Mouse (Mus musculus) neutrophil, adult 5-6 weeks (primary cell): Measurements from ENCODE around the gene 4933411K16Rik. TPM values are rescaled to one million over a fixed set of nuclear protein-coding genes. Genes with fewer than 3 reads are reported as not detected.

ENCODE experiments used
- ATAC-seq: fragments of 151-379, 151-347 bp; 2 replicates; pipeline ENCODE4 v1.8.0; 2017; ENCODE audit warnings: mild to moderate bottlenecking, moderate TSS enrichment; ENCODE audit not compliant: insufficient number of reproducible peaks, poor library complexity, low FRiP score, severe bottlenecking; ENCODE audit errors: extremely low read depth
- total RNA-seq: library from RNA; stranded (forward); fragments of 200-1000 nt; gene quantifications from 2 replicates; pipeline ENCODE4 v1.2.3, GENCODE M21; 2017

4933411K16Rik gene
- total RNA-seq, 1 experiment from 2014 or later = not detected

DNA sequence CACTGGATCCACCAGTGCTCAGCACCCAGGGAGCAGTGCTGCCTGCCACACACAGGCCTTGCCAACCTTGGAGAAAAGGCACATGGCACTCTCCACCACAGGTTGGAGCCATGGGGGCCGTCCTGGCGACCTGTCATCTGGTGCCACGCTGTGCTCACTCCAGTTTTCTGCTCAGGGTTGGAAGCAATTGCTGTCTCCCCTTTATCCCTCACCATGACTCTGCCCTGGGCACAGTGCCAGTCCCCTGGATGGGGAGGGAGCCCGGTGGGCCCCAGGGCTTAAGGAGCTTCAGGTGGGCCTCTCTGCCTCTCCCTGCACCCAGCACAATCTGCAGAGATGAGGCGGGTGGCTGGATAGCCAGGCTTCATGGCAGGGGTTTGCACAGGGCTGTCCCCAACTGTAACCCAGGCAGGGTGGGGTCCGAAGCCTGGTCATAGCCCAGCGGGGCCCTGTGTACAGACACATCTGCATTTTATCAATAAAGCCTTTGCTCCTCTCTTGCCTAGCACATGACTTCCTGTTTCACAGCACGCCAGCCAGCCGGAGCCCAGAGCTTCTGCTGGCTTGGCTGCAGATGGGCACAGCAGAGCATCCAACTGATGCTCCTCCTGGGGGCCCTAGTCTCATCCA is 17.8 kb upstream of the 4933411K16Rik start:
- no peak for ATAC-seq

DNA sequence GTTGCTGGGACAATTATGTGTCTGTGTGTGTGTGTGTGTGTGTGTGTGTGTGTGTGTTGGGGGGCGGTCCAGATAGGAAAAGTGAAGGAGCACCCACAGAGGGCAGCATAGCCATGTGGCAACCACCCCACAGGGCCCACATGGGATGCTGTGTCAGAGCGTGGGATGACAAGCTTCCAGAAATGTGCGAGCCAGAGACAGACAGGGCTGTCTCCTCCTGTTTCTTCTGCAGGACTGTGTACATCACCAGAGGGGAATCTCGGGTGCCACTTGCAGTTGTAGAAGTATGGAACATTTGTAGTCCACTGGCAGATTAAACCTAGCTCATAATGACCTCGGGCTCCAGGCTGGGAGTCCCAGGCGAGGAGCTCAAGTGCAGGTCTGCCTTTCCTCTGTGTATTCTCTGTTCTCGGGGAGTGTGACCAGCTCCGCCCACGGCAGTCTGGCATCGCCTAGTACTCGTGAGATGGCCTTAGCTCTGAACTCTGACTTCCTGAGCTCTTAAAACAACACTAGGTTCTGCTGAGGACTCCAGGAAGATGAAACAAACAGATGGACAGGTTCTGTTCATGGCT is 17.1 kb upstream of the 4933411K16Rik start:
- ATAC-seq = no peak

DNA sequence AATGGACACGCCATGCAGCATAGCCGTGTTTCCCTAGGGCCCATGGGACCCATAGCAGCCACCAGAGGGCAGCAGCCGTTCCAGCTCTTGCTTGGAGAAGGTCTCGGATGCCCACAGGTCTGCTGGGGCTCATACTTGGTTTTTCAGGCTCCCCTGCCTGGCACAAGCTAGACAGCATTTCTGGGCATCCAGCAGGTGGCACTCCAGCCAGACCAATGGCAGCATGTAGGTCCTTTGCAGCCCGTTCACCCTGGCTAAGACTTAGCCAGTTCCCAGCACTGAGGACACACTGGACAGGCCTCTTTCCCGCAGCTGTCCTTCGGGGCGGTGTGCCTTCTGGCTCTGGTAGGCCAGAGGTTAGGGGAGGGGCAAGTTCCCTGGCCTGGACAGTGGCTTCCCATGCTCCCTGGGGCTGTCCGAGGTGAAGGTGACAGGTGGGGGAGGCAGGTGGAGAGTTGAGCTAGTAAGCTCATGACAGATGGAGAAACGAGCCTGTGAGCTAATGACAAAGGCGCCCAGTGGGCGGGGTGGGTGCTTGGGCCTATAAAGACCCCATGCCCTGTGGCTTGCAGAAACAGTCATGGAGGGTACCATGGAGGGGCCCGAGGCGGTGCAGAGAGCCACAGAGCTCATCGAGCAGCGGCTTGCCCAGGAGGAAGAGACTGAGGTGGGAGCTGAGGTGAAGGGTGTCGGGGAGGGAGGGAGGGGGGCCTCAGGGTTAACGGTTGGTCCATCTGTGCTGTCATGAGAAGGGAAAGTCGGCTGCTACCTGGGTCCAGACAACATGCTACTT is 16.4 kb upstream of the 4933411K16Rik start, which contains the start of gene Ankrd2:
Ankrd2 (plus strand) TSS at position 545 of the 793 bp plus-strand sequence.
- ATAC-seq = peak; percentile 62

DNA sequence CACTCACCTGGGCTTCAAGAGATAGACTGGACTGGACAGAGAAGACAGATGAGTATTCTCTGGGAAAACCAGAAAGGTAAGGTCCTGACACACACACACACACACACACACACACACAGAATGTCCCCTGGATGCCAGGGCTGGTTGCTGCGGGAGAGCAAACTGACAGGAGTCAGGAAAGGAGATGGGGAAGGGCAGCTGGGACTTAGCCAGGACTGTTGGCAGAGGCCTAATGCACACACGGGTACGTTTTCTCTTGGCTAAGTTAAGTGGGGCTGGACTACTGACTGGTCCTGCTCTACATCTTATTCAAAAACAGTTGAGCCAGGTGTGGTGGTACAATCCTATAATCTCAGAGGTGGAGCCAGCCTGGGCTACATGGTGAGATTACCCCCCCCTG is 15.7 kb upstream of the 4933411K16Rik start:
- ATAC-seq = no peak

DNA sequence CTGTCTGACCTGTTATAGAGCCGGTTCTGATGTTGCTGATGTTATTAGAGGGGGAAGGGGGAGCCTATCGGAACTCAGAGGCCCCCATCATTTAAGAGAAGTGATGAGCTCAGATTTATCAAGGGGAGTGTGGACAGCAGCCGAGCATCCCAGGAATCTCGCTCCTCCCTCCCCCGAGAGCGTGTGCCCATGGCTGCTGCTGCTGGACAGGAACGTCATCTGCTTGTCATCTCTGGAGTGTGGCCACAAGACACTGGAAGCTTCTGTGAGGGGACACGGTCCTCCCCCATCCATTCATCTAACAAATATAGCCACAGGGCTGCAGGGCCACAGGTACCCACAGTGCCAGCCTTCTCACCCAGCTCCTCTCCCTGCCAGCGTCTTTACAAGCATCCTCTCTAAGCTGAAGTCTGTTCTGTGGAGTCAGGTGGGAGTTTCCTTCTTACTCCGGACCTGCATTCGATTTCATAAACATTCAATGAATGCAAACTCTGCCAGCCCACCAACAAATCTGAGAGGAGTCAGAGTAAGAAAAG is 14.8 kb upstream of the 4933411K16Rik start:
- no peak for ATAC-seq

DNA sequence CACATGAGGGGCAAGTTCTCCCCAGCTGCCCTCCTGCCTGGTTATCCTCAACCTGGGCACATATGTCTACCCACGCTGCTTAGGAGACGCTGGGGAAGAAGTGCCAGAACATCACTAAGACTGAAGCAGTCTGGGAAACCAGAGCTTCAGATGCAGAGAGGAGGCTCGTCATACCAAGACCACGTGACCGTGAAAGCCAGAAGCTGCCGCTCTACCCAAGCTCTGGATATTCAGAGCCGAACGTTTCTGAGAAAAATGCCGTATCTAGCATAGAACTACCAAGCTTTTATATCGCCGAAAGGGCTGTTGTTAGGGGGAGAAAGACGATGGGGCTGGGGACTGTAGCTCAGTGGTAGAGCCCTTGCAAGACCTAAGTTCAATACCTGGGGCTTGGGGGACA is 13.7 kb upstream of the 4933411K16Rik start:
- no peak for ATAC-seq

DNA sequence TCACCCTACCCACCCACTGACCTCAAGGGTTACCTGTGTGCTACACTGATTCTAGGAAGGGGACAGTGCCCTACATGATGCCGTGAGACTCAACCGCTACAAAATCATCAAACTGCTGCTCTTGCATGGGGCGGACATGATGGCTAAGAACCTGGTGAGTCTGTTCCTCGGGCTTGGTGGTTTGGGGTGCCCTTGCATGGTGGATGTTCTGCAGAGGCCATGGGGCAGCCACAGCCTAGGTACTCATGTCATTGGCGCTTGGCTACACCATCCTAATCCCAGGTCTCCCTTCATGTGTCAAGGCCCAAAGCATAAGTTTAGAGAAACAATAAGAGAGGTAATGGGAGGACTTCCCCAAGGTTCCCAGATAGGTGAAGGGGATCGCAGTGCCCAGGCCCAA is 8.1 kb upstream of the 4933411K16Rik start:
- ATAC-seq = no peak

DNA sequence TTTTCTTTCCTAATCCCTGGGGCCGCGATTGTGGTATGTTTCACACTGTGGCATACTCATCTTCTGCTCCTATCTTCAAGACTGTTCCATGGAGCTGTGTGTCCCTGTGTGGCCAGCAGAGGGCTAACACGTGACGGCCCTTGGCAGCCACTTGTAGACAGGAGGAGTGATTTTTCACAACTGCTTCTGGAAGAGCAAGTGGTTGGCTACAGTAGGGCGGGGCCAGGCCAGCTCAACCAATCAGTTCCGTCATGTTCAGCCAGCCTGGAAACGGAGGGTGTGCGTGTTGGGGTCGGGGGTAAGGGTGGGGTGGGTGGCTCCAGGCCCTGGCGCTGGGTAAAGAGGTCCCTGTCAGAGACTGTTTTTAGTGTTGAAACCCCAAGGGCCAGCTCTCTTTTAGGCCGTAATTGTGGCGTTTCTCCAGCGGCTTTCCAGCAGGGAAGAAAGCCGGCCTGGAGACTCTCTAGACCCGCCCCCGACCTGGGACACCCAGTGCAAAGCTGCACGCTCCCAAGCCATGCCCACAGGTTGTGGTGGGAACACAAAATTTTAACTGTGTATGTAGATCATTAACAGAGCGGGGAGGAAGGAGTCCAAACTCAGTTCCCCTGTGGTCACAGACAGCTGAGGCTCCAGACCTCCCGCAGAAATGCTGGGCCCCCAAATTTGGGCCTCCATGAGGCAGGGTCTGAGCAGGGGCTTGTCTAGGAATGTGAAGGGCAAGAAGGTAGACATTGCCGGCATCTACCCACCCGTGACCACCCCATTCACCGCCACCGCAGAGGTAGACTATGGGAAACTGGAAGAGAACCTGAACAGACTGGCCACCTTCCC is 6.6 kb upstream of the 4933411K16Rik start, which contains the start of gene Hoga1:
Hoga1 (plus strand) TSS at position 342 of the 834 bp plus-strand sequence.
- ATAC-seq = peak; percentile 51

DNA sequence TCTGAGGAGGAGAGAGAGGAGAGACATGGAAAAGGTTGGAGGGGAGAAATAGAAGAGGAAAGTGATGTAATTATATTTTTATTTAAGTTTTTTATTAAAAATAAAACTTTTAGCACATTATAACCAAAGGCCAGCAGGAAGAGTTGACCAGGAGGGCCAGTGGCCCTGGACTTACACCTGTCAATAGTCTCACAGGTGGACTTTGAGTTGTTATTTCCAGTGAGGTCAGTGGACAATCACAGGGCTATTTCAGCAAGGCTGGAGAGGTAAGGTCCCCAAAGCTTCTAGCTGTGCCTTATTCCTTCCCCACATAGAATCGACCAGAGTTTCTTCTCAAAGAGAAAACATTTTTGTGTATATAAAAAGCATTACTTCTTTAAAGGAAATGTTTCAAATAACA is 1.8 kb upstream of the 4933411K16Rik start:
- no peak for ATAC-seq

DNA sequence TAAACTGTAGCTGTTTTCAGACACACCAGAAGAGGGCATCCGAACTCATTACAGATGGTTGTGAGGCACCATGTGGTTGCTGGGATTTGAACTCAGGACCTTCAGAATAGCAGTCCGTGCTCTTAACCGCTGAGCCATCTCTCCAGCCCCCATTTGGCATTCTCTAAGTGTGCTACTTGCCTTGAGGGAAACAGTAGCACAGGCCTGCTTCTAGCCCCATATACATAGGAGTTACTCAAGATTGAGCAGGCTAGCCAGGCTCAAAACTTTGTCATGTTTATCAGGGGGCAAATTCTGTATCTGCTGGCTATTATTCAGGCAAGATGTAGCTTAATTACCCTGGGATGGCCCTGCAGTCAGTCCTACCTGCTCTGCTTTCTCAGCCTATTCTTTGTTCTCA is 697 bp upstream of the 4933411K16Rik start:
- no peak for ATAC-seq

DNA sequence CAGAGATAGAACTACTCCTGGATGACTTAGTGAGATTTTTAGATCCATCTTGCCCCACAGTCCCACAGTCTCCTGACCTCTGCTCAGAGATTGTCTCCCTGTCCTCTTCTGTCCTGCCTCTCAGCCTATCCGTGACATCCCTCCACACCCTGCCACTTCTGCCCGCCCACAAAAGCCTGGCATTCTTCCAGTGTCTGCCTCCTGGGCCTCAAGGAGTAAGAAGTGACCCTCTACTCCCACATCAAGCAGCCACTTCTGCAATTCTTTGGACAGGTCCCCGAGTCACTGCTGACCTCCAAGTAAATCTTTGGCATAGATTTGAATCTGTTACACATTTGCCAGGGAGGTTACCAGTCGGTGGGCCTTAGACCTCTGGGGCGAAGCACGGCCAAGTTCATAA is 2.2 kb downstream of the 4933411K16Rik start:
- no peak for ATAC-seq

DNA sequence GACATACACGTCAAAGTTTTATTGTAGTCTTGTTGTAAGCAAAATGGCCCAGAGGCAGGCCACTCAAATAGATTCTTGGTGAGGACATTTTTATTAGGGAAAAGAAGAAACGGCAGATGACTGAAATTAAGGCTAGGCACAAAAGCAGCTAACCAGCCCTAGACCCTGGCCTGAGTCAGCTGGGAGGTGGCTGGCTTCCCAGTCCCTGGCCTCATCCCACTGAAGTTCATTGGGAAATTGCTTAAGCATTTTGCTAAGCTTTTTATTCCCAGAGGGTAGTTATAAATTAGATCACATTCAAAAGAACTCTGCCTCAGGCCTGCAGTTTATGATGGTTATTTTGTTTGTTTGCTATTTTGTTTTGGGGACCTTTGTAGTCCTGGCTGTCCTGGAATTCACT is 3.8 kb downstream of the 4933411K16Rik start:
- ATAC-seq = no peak

DNA sequence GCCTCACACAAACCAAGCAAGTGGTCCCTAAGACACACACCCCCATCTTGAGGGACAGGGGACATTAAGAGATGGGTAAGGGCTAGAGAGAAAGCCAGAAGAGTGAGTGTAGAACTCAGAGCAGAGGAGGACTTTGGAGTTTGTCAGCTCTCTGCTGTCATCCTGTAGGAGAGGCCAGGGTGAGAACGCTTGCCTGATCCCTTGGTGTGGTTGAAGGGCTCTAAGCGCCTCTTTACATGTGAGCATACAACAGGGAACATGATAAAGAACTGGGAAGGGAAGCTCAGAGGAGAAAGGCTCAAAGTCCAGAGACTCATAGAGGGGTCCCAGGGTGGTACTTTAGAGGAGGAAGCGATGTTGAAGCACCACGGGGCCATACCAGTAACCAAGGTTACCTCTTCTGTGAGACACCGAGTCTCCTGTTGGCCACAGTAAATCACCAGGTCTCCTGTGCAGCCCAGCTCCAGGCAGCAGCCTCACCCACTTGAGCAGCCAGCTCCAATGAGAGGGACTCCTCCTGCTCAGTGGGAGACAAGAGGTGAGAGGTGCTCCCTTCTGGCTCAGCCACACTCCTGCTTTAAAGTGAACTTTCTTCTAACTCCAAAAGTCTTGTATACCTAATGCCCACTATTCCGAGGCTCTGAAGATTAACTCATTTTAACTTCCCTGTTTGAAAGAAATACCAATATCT is 4.8 kb downstream of the 4933411K16Rik start:
- no peak for ATAC-seq

DNA sequence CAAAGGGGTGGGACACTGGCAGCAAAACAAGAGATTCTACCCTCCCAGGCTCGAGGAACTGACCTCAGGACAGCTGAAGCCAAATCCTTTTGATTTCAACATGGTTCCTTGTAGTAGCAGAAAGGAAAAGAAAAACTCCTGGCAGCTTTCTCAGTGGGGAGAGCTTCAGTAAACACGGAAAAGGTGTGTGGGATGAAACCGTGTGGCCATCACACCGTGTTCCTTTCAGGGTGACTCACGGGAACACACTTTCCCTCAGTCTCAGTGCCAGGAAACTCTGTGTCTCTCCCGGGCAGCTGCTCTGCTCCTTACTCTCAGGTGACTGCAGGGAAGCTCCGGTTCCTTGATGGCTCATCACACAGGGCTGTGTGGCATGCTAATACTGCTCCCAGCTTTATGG is 6.4 kb downstream of the 4933411K16Rik start:
- no peak for ATAC-seq

DNA sequence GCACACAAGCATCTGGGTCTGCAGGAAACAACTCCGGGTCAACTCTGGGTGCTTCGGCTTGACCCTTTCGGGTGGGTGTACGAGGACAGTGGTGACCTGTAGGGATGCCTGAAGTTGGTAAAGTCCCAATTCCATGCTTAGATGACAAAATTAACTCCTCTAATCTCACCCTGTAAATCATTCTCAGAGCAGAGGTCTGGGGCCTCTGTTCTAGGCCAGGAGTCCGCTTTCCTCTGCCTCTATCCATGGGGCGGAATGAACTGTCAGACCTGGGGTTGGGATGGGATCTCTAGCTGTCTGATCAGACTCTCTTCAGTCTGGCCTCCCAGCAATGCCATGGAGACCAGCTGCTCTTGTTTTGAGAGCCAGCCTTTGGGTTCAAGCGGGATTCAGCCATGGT is 9.4 kb downstream of the 4933411K16Rik start:
- no peak for ATAC-seq

DNA sequence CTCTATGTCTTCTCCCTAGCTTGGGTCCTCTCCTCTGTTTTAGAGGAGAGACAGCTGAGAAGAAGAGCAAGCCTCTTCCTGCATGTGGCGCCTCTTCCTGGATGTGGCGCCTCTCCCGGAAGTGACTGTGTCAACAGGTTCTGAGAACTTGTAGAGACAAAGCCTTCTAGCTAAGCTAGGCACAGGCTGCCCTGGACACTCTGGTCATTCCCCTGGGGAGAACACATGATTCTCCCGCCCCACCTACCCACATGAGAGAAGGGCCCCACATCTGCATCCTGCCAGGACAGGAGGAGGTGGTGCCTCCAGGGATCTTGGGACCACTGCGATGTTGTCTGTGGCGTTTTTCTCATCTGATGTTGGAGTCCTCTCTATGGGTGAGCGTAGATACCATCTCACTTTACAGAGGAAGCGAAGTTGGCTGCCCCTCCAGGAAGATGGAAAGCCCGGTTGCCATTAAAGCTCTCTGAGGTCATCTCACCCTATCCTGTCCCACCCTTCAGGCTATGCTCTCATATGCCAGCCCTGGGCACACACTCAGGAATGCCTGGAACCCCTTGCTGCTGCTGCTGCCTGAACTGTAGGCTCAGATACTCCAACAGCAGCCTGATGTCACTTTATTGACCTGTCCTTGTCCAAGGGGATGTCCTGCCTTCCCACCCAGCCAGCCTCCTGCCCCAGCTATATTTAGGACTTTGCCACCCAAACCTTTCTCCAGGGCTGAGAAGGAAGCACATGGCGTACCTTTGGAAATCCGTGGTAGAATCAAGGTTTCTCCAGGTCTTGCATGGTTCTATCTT is 16.6 kb downstream of the 4933411K16Rik start:
- ATAC-seq = no peak

DNA sequence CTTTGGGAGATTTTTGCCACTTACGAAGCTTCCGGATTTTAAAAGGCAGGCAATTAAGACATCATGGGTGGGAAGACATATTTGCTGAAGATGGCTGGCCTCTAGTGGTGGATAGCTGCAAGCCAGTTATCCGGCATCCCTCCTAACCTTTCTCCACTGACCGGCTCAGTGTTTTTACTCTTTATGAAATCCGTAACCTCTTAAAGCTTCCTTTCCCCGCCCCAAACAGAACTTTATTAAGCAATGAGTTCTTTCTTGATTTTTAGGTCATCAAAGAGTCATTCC is 17.1 kb downstream of the 4933411K16Rik start:
- no peak for ATAC-seq

DNA sequence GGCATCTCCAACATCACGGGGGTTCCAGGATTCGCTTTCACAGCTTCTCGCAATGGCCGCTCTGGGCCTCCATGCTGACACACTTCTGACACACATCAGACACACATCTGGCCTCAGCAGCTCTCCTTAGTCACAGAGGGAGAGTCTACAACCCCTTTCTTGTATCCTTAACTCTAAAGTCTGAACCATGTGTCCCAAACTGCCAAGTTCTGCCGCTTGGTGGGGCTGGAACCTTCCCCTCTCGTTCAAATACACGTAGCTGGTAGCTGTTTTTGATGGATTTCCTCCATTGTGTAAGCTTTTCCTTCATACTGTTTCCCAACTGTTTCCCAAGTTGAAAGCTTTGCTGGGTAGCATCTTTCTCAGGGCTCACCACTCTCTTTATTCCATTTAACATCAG is 19.2 kb downstream of the 4933411K16Rik start:
- ATAC-seq = no peak
